Mouse (Mus musculus) neural tube, embryonic 15.5 days (tissue): Measurements from ENCODE around the gene Camta1. TPM values are rescaled to one million over a fixed set of nuclear protein-coding genes. Genes with fewer than 3 reads are reported as not detected.

Experiments
- ATAC-seq: fragments of 200-750 bp; cut with Nextera tagmentation; 2 replicates; pipeline ENCODE4 v1.8.0; 2017; ENCODE audit warnings: mild to moderate bottlenecking, moderate TSS enrichment, moderate library complexity; ENCODE audit not compliant: low FRiP score
- H3K27ac ChIP-seq: fragments of 300-500 bp; sonication (generic); replicated peaks from 2 replicates; pipeline ENCODE4 v1.5.1; 2015; ENCODE audit warnings: mild to moderate bottlenecking, inconsistent platforms
- H3K27me3 ChIP-seq: fragments of 300-500 bp; sonication (generic); replicated peaks from 2 replicates; pipeline ENCODE4 v1.6.1; 2015; ENCODE audit warnings: inconsistent platforms
- H3K36me3 ChIP-seq: fragments of 300-500 bp; sonication (generic); 2 replicates; pipeline ENCODE4 v1.6.1; 2015; ENCODE audit warnings: inconsistent platforms
- H3K4me1 ChIP-seq: fragments of 300-500 bp; sonication (generic); 2 replicates; pipeline ENCODE4 v1.6.1; 2015; ENCODE audit warnings: inconsistent platforms
- H3K4me2 ChIP-seq: fragments of 300-500 bp; sonication (generic); 2 replicates; pipeline ENCODE4 v1.6.1; 2015; ENCODE audit warnings: inconsistent platforms, mild to moderate bottlenecking, moderate library complexity
- H3K4me3 ChIP-seq: fragments of 300-500 bp; sonication (generic); replicated peaks from 2 replicates; pipeline ENCODE4 v1.5.1; 2015; ENCODE audit warnings: mild to moderate bottlenecking, inconsistent platforms
- H3K9ac ChIP-seq: fragments of 300-500 bp; sonication (generic); replicated peaks from 2 replicates; pipeline ENCODE4 v1.6.1; 2015; ENCODE audit warnings: mild to moderate bottlenecking, inconsistent platforms
- H3K9me3 ChIP-seq: fragments of 300-500 bp; sonication (generic); replicated peaks from 2 replicates; pipeline ENCODE4 v1.6.1; 2016; ENCODE audit warnings: inconsistent platforms
- whole genome bisulfite sequencing: fragments of 180-500 bp; shearing (Covaris S2); methylation state at CpG from one replicate; pipeline ENCODE4 v1.1.7; 2015; ENCODE audit warnings: mixed read lengths; 5-methylcytosine and 5-hydroxymethylcytosine counted together
- polyA plus RNA-seq: library from polyadenylated mRNA; unstranded; fragments of >200 nt; fragmentation: Nextera tagmentation; extraction: Ambion mirVana; gene quantifications from 2 replicates; pipeline ENCODE4 v1.2.1, GENCODE M21; 2015

Camta1 gene
- polyA plus RNA-seq, 1 experiment from 2014 or later: 161 TPM

GRCm38 (mm10) chr4:150903091-150903742 is 958.5 kb downstream of the Camta1 start:
- Histone ChIP-seq H3K36me3 (peaks cover 65% of the 10 kb centered on the region), H3K27me3 (no peaks in the 10 kb centered on the region), H3K9ac (no peak overlapping the region), H3K4me1 (peaks cover 7% of the 10 kb centered on the region), H3K4me3 (no peak overlapping the region), H3K9me3 (no peaks in the 10 kb centered on the region), H3K4me2 (no peak overlapping the region), H3K27ac (no peak overlapping the region)
- WGBS: 93% methylated on average over 14 of the region's 14 CpGs
- ATAC-seq: no peak

GRCm38 (mm10) chr4:150902062-150902461 is 959.6 kb downstream of the Camta1 start:
- H3K4me2 ChIP-seq: no peak overlapping the region
- no peak overlapping the region for H3K4me3 ChIP-seq
- no peaks in the 10 kb centered on the region for H3K9me3 ChIP-seq
- no peaks in the 10 kb centered on the region for H3K27me3 ChIP-seq
- H3K9ac ChIP-seq: no peak overlapping the region
- no peaks in the 10 kb centered on the region for H3K4me1 ChIP-seq
- no peak for ATAC-seq
- H3K27ac ChIP-seq: no peak overlapping the region
- H3K36me3 ChIP-seq: peaks cover 76% of the 10 kb centered on the region
- 88% methylated on average over 12 of the region's 12 CpGs for WGBS

DNA sequence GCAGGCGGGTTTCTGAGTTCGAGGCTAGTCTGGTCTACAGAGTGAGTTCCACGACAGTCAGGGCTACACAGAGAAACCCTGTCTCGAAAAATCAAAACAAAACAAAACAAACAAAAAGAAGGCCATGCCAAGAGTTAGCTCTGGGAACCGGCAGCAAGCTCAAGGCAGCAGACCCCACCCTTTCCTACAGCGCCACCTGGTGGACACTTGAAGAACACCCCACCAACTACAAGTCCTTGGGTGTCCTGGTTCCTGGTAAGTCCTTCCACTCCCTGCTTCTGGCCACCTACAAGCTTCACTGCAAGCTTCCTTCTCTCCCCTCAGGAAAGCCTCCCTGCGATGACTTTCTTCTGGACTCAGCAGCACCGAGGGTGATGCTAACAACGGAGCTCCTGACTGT is 960.0 kb downstream of the Camta1 start:
- Histone ChIP-seq H3K4me3 (no peak overlapping the region), H3K4me2 (no peak overlapping the region), H3K36me3 (peaks cover 78% of the 10 kb centered on the region), H3K9ac (no peak overlapping the region), H3K9me3 (no peaks in the 10 kb centered on the region), H3K27me3 (no peaks in the 10 kb centered on the region), H3K27ac (no peak overlapping the region), H3K4me1 (no peaks in the 10 kb centered on the region)
- ATAC-seq: no peak
- WGBS: 54% methylated on average over 9 of the region's 9 CpGs

DNA sequence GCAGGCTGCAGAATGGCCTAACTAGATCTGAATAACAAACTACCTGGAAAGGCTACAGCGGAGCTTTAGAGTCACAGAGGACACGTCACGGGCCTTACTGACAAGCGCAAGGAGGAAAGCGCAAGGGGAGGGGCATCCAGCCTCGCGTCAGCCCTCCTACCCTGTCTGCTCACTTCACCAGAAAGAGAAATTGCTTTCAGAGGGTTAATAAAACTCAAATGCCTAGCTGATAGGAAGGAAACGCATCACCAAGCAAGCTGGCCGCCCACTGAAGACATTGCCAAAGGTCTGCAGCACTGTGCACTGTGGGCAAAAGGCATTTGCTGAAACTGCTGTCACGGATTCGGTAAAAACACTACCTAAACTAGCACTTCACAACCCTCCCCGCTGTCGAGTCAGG is 961.2 kb downstream of the Camta1 start:
- WGBS: 90% methylated on average over 13 of the region's 13 CpGs
- H3K36me3 ChIP-seq: peaks cover 77% of the 10 kb centered on the region

GRCm38 (mm10) chr4:150898716-150899365 is 962.8 kb downstream of the Camta1 start:
- Histone ChIP-seq H3K9ac (no peak overlapping the region), H3K4me2 (no peak overlapping the region), H3K4me1 (no peaks in the 10 kb centered on the region), H3K36me3 (peaks cover 65% of the 10 kb centered on the region), H3K9me3 (no peaks in the 10 kb centered on the region), H3K27me3 (no peaks in the 10 kb centered on the region), H3K27ac (no peak overlapping the region), H3K4me3 (no peak overlapping the region)
- WGBS: 61% methylated on average over 13 of the region's 13 CpGs
- peak; percentile 45; the same call in 1 of the 2 replicates for ATAC-seq

More for the DNA sequence above, 961.2 kb downstream of the Camta1 start:
- no peak overlapping the region for H3K27ac ChIP-seq
- no peaks in the 10 kb centered on the region for H3K4me1 ChIP-seq
- H3K27me3 ChIP-seq: no peaks in the 10 kb centered on the region
- H3K4me3 ChIP-seq: no peak overlapping the region
- no peak overlapping the region for H3K4me2 ChIP-seq
- ATAC-seq: no peak
- no peaks in the 10 kb centered on the region for H3K9me3 ChIP-seq
- no peak overlapping the region for H3K9ac ChIP-seq

- Histone ChIP-seq H3K36me3 (peaks cover 48% of the 10 kb centered on the region), H3K27ac (no peak overlapping the region), H3K4me2 (no peak overlapping the region), H3K27me3 (no peaks in the 10 kb centered on the region), H3K9me3 (no peaks in the 10 kb centered on the region), H3K4me1 (no peaks in the 10 kb centered on the region), H3K4me3 (no peak overlapping the region), H3K9ac (no peak overlapping the region)
- ATAC-seq: no peak
- 92% methylated on average over 26 of the region's 26 CpGs for WGBS
Measured at GRCm38 (mm10) chr4:150896896-150897624, 964.6 kb downstream of the Camta1 start.

DNA sequence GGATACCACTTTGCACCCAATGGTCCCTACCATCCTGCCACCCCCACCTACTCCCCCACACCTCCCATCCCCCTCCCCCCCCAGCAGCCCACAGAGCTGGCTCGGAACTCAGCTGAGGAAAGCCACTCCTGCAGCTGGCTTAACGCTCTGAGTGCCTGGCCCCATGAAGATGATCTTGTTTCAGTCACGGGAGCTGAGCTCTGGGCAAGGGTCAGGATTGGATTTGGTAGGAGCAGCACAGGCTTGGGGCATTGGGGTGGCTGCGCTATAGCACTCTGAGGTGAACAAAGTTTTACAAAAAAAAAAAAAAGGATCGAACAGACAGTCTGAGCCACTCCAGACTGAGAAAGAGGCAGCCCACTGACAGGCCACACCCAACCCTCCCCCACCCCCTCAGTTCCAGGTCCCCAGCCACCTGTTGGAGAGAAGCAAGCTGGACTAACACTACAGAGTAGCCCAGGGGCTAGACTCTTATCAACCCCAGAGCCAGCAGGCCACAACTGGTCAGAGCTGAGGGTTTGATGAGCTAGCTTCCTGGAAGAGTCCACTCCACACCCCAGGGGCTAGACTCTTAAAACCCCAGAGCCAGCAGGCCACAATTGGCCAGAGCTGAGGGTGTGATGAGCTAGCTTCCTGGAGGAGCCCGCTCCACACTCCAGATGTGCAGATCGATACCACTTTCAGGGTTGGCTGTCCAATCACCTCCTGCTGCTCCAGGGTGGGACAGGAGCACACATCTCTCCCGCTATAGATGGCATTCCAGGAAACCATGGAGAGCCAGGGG is 966.8 kb downstream of the Camta1 start:
- Histone ChIP-seq H3K4me2 (no peak overlapping the region), H3K4me1 (0 out of 2 replicates have a peak, but pooled peaks cover 6% of the 10 kb centered on the region), H3K4me3 (no peak overlapping the region), H3K27me3 (no peaks in the 10 kb centered on the region), H3K9me3 (no peaks in the 10 kb centered on the region), H3K9ac (no peak overlapping the region), H3K27ac (no peak overlapping the region), H3K36me3 (peaks cover 29% of the 10 kb centered on the region)
- WGBS: 66% methylated on average over 7 of the region's 8 CpGs
- ATAC-seq: no peak

DNA sequence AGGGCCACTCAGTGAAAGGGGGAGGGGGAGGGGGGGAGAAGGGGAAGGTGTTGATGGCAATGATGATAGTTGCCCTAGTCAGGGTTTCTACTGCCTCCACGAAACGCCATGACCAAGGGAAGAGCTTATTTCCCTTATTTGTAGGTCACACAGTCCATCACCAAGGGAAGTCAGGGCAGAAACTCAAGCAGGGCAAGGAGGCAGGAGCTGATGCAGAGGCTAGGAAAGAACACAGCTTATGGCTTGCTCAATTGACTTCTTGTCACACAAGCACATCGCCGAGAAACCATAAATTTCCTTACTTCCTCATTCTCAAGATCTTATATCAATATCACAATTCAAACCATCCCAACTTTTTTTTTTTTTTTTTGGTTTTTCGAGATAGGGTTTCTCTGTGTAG is 970.4 kb downstream of the Camta1 start:
- Histone ChIP-seq H3K36me3 (peaks cover 1% of the 10 kb centered on the region; the same call in 1 of the 2 replicates), H3K4me3 (no peak overlapping the region), H3K9ac (no peak overlapping the region), H3K27me3 (no peaks in the 10 kb centered on the region), H3K4me1 (peaks cover 14% of the 10 kb centered on the region; the same call in 1 of the 2 replicates), H3K9me3 (no peaks in the 10 kb centered on the region), H3K27ac (no peak overlapping the region), H3K4me2 (no peak overlapping the region)
- no peak for ATAC-seq
- 79% methylated on average over 5 of the region's 5 CpGs for WGBS

DNA sequence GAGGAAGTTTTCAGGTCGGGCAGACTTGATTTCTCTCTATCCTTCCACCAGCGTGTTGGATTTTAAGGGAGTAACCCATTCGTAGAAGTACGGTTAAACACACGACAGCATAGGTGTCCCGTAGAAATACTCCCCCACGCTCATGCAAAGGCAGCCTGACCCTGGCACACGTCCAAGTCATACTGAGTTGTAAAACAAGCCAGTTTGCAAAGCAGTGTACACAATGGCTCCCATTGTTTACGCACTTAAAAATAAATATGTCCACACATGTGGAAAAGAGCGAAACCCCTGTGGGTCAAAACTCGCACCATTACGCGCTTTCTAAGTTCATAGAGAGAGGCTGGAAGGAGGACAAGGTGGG is 971.7 kb downstream of the Camta1 start:
- H3K9me3 ChIP-seq: no peaks in the 10 kb centered on the region
- no peak overlapping the region for H3K27ac ChIP-seq
- peak overlapping the region; percentile 33 for H3K4me2 ChIP-seq
- no peaks in the 10 kb centered on the region for H3K27me3 ChIP-seq
- H3K4me1 ChIP-seq: peaks cover 14% of the 10 kb centered on the region; the same call in 1 of the 2 replicates
- ATAC-seq: no peak
- no peak overlapping the region for H3K9ac ChIP-seq
- WGBS: 53% methylated on average over 13 of the region's 13 CpGs
- no peak overlapping the region for H3K4me3 ChIP-seq
- no peaks in the 10 kb centered on the region for H3K36me3 ChIP-seq

- H3K27me3 ChIP-seq: no peaks in the 10 kb centered on the region
- WGBS: 31% methylated on average over 20 of the region's 20 CpGs
- no peak for ATAC-seq
- H3K9ac ChIP-seq: no peak overlapping the region
- no peak overlapping the region for H3K4me3 ChIP-seq
- H3K9me3 ChIP-seq: no peaks in the 10 kb centered on the region
- peaks cover 14% of the 10 kb centered on the region; the same call in 1 of the 2 replicates for H3K4me1 ChIP-seq
- peak overlapping the region; percentile 33 for H3K4me2 ChIP-seq
- no peaks in the 10 kb centered on the region for H3K36me3 ChIP-seq
- no peak overlapping the region for H3K27ac ChIP-seq
Measured at GRCm38 (mm10) chr4:150889273-150889954, 972.3 kb downstream of the Camta1 start.

GRCm38 (mm10) chr4:150888492-150888891 is 973.2 kb downstream of the Camta1 start:
- Histone ChIP-seq H3K9ac (no peak overlapping the region), H3K4me1 (peaks cover 14% of the 10 kb centered on the region; the same call in 1 of the 2 replicates), H3K4me3 (no peak overlapping the region), H3K27ac (no peak overlapping the region), H3K4me2 (no peak overlapping the region), H3K36me3 (no peaks in the 10 kb centered on the region), H3K27me3 (no peaks in the 10 kb centered on the region), H3K9me3 (no peaks in the 10 kb centered on the region)
- no peak for ATAC-seq
- 88% methylated on average over 4 of the region's 4 CpGs for WGBS
